Mouse (Mus musculus): ENCODE measurements around the gene Ssh2. TPM values are rescaled to one million over a fixed set of nuclear protein-coding genes. Genes with fewer than 3 reads are reported as not detected.

Ssh2 gene
- total RNA-seq, 2 experiments from 2014 or later, result 34.8 to 37.1 TPM

- peak; percentile 23 to 49 for DNase-seq (ENCODE audit: low spot score in 2 of 2)
- intact Hi-C loops (cut with DNase I), result loop anchor here (5.0 to 10.0 kb wide), 4 partner anchors 129 to 323 kb away; partner anchors contain the start of gene Slc6a4
Observed at GRCm38 (mm10) chr11:77317721-77318477, 101.8 kb downstream of the Ssh2 start.

- intact Hi-C loops (cut with DNase I), result loop anchor here (5.0 to 10.0 kb wide), 4 partner anchors 129 to 324 kb away; partner anchors contain the start of gene Slc6a4
Observed at GRCm38 (mm10) chr11:77318478-77319118, 102.5 kb downstream of the Ssh2 start.

GRCm38 (mm10) chr11:77321214-77321613 lies 105.1 kb downstream of the Ssh2 start:
- no peak for DNase-seq (ENCODE audit: low spot score in 2 of 2)
- intact Hi-C loops (cut with DNase I), result no loop called here

More at GRCm38 (mm10) chr11:77318478-77319118, 102.5 kb downstream of the Ssh2 start:
- DNase-seq (ENCODE audit: low spot score in 2 of 2), result no peak

GRCm38 (mm10) chr11:77330529-77330928 lies 114.4 kb downstream of the Ssh2 start:
- intact Hi-C loops (cut with DNase I), result no loop called here
- no peak for DNase-seq (ENCODE audit: low spot score in 2 of 2)

GRCm38 (mm10) chr11:77347273-77347672 lies 131.2 kb downstream of the Ssh2 start:
- intact Hi-C loops (cut with DNase I), result loop anchor here (10.0 kb wide), 1 partner anchor 98 kb away; no protein-coding TSS in a partner anchor
- no peak for DNase-seq (ENCODE audit: low spot score in 2 of 2)

- DNase-seq (ENCODE audit: low spot score in 2 of 2), result peak; percentile 67 to 75
- intact Hi-C loops (cut with DNase I), result loop anchor here (10.0 kb wide), 1 partner anchor 97 kb away; no protein-coding TSS in a partner anchor
Observed at GRCm38 (mm10) chr11:77348142-77348741, 132.2 kb downstream of the Ssh2 start.

GRCm38 (mm10) chr11:77348985-77349384 lies 132.9 kb downstream of the Ssh2 start:
- no peak for DNase-seq (ENCODE audit: low spot score in 2 of 2)
- intact Hi-C loops (cut with DNase I), result loop anchor here (10.0 kb wide), 1 partner anchor 96 kb away; no protein-coding TSS in a partner anchor

- DNase-seq (ENCODE audit: low spot score in 2 of 2), result no peak
- intact Hi-C loops (cut with DNase I), result loop anchor here (10.0 kb wide), 1 partner anchor 95 kb away; no protein-coding TSS in a partner anchor
Observed at GRCm38 (mm10) chr11:77349698-77350097, 133.6 kb downstream of the Ssh2 start.

GRCm38 (mm10) chr11:77355055-77355454 lies 139.0 kb downstream of the Ssh2 start:
- intact Hi-C loops (cut with DNase I), result no loop called here
- DNase-seq (ENCODE audit: low spot score in 2 of 2), result no peak

GRCm38 (mm10) chr11:77357839-77358238 lies 141.8 kb downstream of the Ssh2 start:
- intact Hi-C loops (cut with DNase I), result no loop called here
- DNase-seq (ENCODE audit: low spot score in 2 of 2), result no peak

- no peak for DNase-seq (ENCODE audit: low spot score in 2 of 2)
- intact Hi-C loops (cut with DNase I), result no loop called here
Observed at GRCm38 (mm10) chr11:77363476-77363875, 147.4 kb downstream of the Ssh2 start.

- DNase-seq (ENCODE audit: low spot score in 2 of 2), result no peak
- intact Hi-C loops (cut with DNase I), result no loop called here
Observed at GRCm38 (mm10) chr11:77364376-77364775, 148.3 kb downstream of the Ssh2 start.

GRCm38 (mm10) chr11:77365706-77366386 lies 149.8 kb downstream of the Ssh2 start:
- DNase-seq (ENCODE audit: low spot score in 2 of 2), result no peak
- intact Hi-C loops (cut with DNase I), result no loop called here

GRCm38 (mm10) chr11:77367541-77368270 lies 151.6 kb downstream of the Ssh2 start:
- intact Hi-C loops (cut with DNase I), result no loop called here
- DNase-seq (ENCODE audit: low spot score in 2 of 2), result no peak

- no peak for DNase-seq (ENCODE audit: low spot score in 2 of 2)
- intact Hi-C loops (cut with DNase I), result no loop called here
Observed at GRCm38 (mm10) chr11:77369188-77369840, 153.2 kb downstream of the Ssh2 start.

- DNase-seq (ENCODE audit: low spot score in 2 of 2), result no peak
- intact Hi-C loops (cut with DNase I), result no loop called here
Observed at GRCm38 (mm10) chr11:77369841-77370191, 153.7 kb downstream of the Ssh2 start.

- DNase-seq (ENCODE audit: low spot score in 2 of 2), result no peak
Observed at GRCm38 (mm10) chr11:77371088-77371487, 155.0 kb downstream of the Ssh2 start.

GRCm38 (mm10) chr11:77371696-77372095 lies 155.6 kb downstream of the Ssh2 start:
- intact Hi-C loops (cut with DNase I), result no loop called here
- no peak for DNase-seq (ENCODE audit: low spot score in 2 of 2)

More at GRCm38 (mm10) chr11:77371088-77371487, 155.0 kb downstream of the Ssh2 start:
- intact Hi-C loops (cut with DNase I), result no loop called here

All from left cerebral cortex, postnatal 25 days (tissue).